26 mouse cellular contexts compared by ENCODE assay signal in the genomic region with DNA sequence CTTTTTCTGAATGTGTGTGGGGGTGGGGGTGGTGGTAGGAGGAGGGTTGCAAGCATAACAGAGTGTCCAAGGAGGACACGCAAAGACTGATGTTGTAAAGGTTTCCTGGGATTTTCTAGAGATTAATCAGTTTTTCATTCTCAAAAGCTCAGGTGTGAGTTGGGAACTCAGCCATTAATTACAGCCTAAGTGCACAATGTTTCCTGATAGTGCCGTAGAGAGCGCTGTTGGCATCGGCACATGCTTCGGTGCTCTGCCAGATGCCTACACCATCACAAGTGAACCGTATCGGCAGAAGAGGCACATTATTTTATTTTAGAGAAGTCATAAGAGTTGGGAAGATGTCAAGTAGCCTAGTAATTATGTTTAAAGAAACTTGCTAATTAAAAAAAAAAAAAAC.
"Had no signal": no experiment of that assay in that cellular context is flagged by ENCODE, and none has a peak within 500 bp of the region (broad histone marks: within the 10 kb centered on the region; RNA-seq: fewer than 3 reads in every experiment).

No protein-coding gene starts in this region.

- H3K27me3 ChIP-seq: kidney, embryonic 15.5 days; limb, embryonic 13.5 days; liver, embryonic 12.5 days; liver, embryonic 15.5 days; lung, embryonic 15.5 days; megakaryocyte, embryonic 14.5 days; neural tube, embryonic 12.5 days; neural tube, embryonic 15.5 days had no signal

- H3K9me3 ChIP-seq: kidney, embryonic 15.5 days; limb, embryonic 10.5 days; limb, embryonic 13.5 days; liver, embryonic 12.5 days; liver, embryonic 15.5 days; lung, embryonic 15.5 days; midbrain, embryonic 10.5 days; neural tube, embryonic 12.5 days; neural tube, embryonic 15.5 days had no signal

- H3K9ac ChIP-seq: kidney, embryonic 15.5 days; limb, embryonic 13.5 days; liver, embryonic 12.5 days; liver, embryonic 15.5 days; lung, embryonic 15.5 days; neural tube, embryonic 12.5 days; neural tube, embryonic 15.5 days had no signal

- H3K4me3 ChIP-seq: kidney, embryonic 15.5 days; limb, embryonic 10.5 days; limb, embryonic 13.5 days; liver, embryonic 12.5 days; liver, embryonic 15.5 days; lung, embryonic 15.5 days; megakaryocyte, embryonic 14.5 days; midbrain, embryonic 10.5 days; neural tube, embryonic 12.5 days; neural tube, embryonic 15.5 days had no signal

- ATAC-seq: liver, embryonic 12.5 days had no signal

- H3K4me1 ChIP-seq: kidney, embryonic 15.5 days; limb, embryonic 10.5 days; limb, embryonic 13.5 days; liver, embryonic 12.5 days; liver, embryonic 15.5 days; lung, embryonic 15.5 days; megakaryocyte, embryonic 14.5 days; midbrain, embryonic 10.5 days; neural tube, embryonic 12.5 days; neural tube, embryonic 15.5 days had no signal

- DNase-seq: kidney, adult 8-10 months; kidney, postnatal 10 days; kidney, postnatal 36 days; layer of hippocampus, postnatal 36 days; liver; lung, adult 18-20 months; lung, postnatal 10 days; lung, postnatal 36 days; midbrain, embryonic 14.5 days; right cerebral cortex, adult 18-20 months; right cerebral cortex, postnatal 14 days; right cerebral cortex, postnatal 4 days; thymus, adult 2 months; thymus, postnatal 14 days; thymus, postnatal 4 days had no signal

- H3K36me3 ChIP-seq: kidney, embryonic 15.5 days; limb, embryonic 10.5 days; limb, embryonic 13.5 days; liver, embryonic 12.5 days; liver, embryonic 15.5 days; lung, embryonic 15.5 days; midbrain, embryonic 10.5 days; neural tube, embryonic 12.5 days; neural tube, embryonic 15.5 days had no signal

- H3K27ac ChIP-seq: kidney, embryonic 15.5 days; limb, embryonic 10.5 days; limb, embryonic 13.5 days; liver, embryonic 12.5 days; liver, embryonic 15.5 days; lung, embryonic 15.5 days; midbrain, embryonic 10.5 days; neural tube, embryonic 12.5 days; neural tube, embryonic 15.5 days; stomach, postnatal 0 days had no signal

- H3K4me2 ChIP-seq: kidney, embryonic 15.5 days; limb, embryonic 13.5 days; liver, embryonic 12.5 days; liver, embryonic 15.5 days; lung, embryonic 15.5 days; neural tube, embryonic 12.5 days; neural tube, embryonic 15.5 days had no signal
